Mouse (Mus musculus) small intestine, adult 2 months (tissue): Measurements from ENCODE around the gene Ccna2. TPM values are rescaled to one million over a fixed set of nuclear protein-coding genes. Genes with fewer than 3 reads are reported as not detected.
A peak's percentile ranks its signal among the peaks of the same experiment; 100 is the strongest.

Experiments used
- H3K27ac ChIP-seq: fragments of 200-500 bp; 2 replicates; pipeline ENCODE4 v1.5.1; 2012; ENCODE audit warnings: low read depth, low read length, control low read depth, inconsistent platforms; ENCODE audit not compliant: insufficient read depth
- H3K27me3 ChIP-seq: fragments of 200-500 bp; 2 replicates; pipeline ENCODE4 v1.6.1; 2012; ENCODE audit warnings: mild to moderate bottlenecking, moderate library complexity, low read length, inconsistent platforms; ENCODE audit not compliant: control insufficient read depth, insufficient read depth
- H3K36me3 ChIP-seq: fragments of 200-500 bp; 2 replicates; pipeline ENCODE4 v1.6.1; 2012; ENCODE audit warnings: mild to moderate bottlenecking, low read length, control low read depth, inconsistent platforms; ENCODE audit not compliant: control insufficient read depth, insufficient read depth
- H3K4me1 ChIP-seq: fragments of 200-500 bp; 2 replicates; pipeline ENCODE4 v1.6.1; 2012; ENCODE audit warnings: low read length, inconsistent platforms, mixed read lengths; ENCODE audit not compliant: control insufficient read depth, insufficient read depth, insufficient read length
- H3K4me3 ChIP-seq: fragments of 200-500 bp; 2 replicates; pipeline ENCODE4 v1.5.1; 2012; ENCODE audit warnings: low read depth, mild to moderate bottlenecking, control low read depth, inconsistent platforms, low read length, moderate library complexity
- CTCF ChIP-seq: fragments of 200-500 bp; IDR thresholded peaks from 2 replicates; pipeline ENCODE4 v1.5.1; 2012; ENCODE audit warnings: low read depth, mild to moderate bottlenecking, control low read depth, inconsistent platforms, low read length, moderate library complexity, mixed read lengths; ENCODE audit not compliant: insufficient replicate concordance, insufficient read length; ENCODE audit errors: extremely low read depth
- POLR2A ChIP-seq: fragments of 200-500 bp; IDR thresholded peaks from 2 replicates; pipeline ENCODE4 v1.6.1; 2012; ENCODE audit warnings: low read depth, mild to moderate bottlenecking, control low read depth, inconsistent platforms, low read length, moderate library complexity
- WGBS: fragments of 180-500 bp; shearing (Covaris S2); methylation state at CpG from one replicate; pipeline ENCODE4 v1.1.7; 2018; 5-methylcytosine and 5-hydroxymethylcytosine counted together
- polyA plus RNA-seq: library from polyadenylated mRNA; depleted of rRNA; stranded (reverse); fragments of >200 nt; gene quantifications from 2 replicates; pipeline ENCODE4 v1.2.3, GENCODE M21; 2012

The Ccna2 gene
- polyA plus RNA-seq, 1 experiment = 52.2 TPM

- Histone ChIP-seq H3K4me3 (no peak overlapping the region), H3K36me3 (no peaks in the 10 kb centered on the region), H3K27me3 (no peaks in the 10 kb centered on the region), H3K27ac (no peak overlapping the region), H3K4me1 (no peaks in the 10 kb centered on the region; the same call in 1 of the 2 replicates)
- TF ChIP-seq CTCF (no peak), POLR2A (no peak)
- 21% methylated on average over 3 of the region's 3 CpGs for WGBS
Measured at GRCm38 (mm10) chr3:36598811-36599210, 26.9 kb upstream of the Ccna2 start.

- WGBS = under 1% methylated on average over 46 of the region's 46 CpGs
- no peak for TF ChIP-seq CTCF
- no peak for TF ChIP-seq POLR2A
Measured at GRCm38 (mm10) chr3:36571361-36571826, 556 bp downstream of the Ccna2 start.

GRCm38 (mm10) chr3:36569836-36570235, 2.1 kb downstream of the Ccna2 start:
- Histone ChIP-seq H3K27ac (no peak overlapping the region), H3K36me3 (peaks cover 21% of the 10 kb centered on the region), H3K4me1 (no peaks in the 10 kb centered on the region), H3K4me3 (no peak overlapping the region), H3K27me3 (no peaks in the 10 kb centered on the region)
- 62% methylated on average over 5 of the region's 5 CpGs for WGBS
- no peak for TF ChIP-seq POLR2A
- no peak for TF ChIP-seq CTCF

More at GRCm38 (mm10) chr3:36571361-36571826, 556 bp downstream of the Ccna2 start:
- no peak overlapping the region for H3K27ac ChIP-seq
- H3K27me3 ChIP-seq = no peaks in the 10 kb centered on the region
- peaks cover 11% of the 10 kb centered on the region for H3K36me3 ChIP-seq
- peak overlapping the region; percentile 94 for H3K4me3 ChIP-seq
- no peaks in the 10 kb centered on the region for H3K4me1 ChIP-seq

GRCm38 (mm10) chr3:36563666-36564065, 8.3 kb downstream of the Ccna2 start:
- H3K4me1 ChIP-seq = no peaks in the 10 kb centered on the region
- no peak for TF ChIP-seq CTCF
- no peak for TF ChIP-seq POLR2A
- no peak overlapping the region for H3K27ac ChIP-seq
- WGBS = 86% methylated on average over 3 of the region's 3 CpGs
- no peaks in the 10 kb centered on the region for H3K27me3 ChIP-seq
- H3K4me3 ChIP-seq = no peak overlapping the region
- peaks cover 47% of the 10 kb centered on the region for H3K36me3 ChIP-seq

- Histone ChIP-seq H3K27ac (no peak overlapping the region), H3K4me3 (no peak overlapping the region), H3K4me1 (peaks cover 8% of the 10 kb centered on the region; the same call in 1 of the 2 replicates), H3K36me3 (peaks cover 55% of the 10 kb centered on the region), H3K27me3 (no peaks in the 10 kb centered on the region)
- 69% methylated on average over 4 of the region's 4 CpGs for WGBS
- TF ChIP-seq POLR2A (no peak), CTCF (no peak)
Measured at GRCm38 (mm10) chr3:36559606-36560005, 12.3 kb downstream of the Ccna2 start.

GRCm38 (mm10) chr3:36557601-36558000, 14.3 kb downstream of the Ccna2 start:
- TF ChIP-seq POLR2A (no peak), CTCF (no peak)
- Histone ChIP-seq H3K27ac (peak overlapping the region; percentile 61), H3K4me3 (no peak overlapping the region), H3K4me1 (peaks cover 8% of the 10 kb centered on the region; the same call in 1 of the 2 replicates), H3K27me3 (no peaks in the 10 kb centered on the region), H3K36me3 (peaks cover 46% of the 10 kb centered on the region)
- 95% methylated on average over 1 of the region's 1 CpGs for whole genome bisulfite sequencing

GRCm38 (mm10) chr3:36552406-36553047, 19.4 kb downstream of the Ccna2 start, which contains the start of gene Exosc9:
Gene Exosc9, plus strand, starts transcription at chr3:36552606.
- Histone ChIP-seq H3K27ac (no peak within 1 kb of the TSS), H3K4me1 (peaks cover 8% of the 10 kb centered on the region)
- TF ChIP-seq POLR2A (peak; percentile 39; the same call in 1 of the 2 replicates), CTCF (no peak)

More at GRCm38 (mm10) chr3:36552406-36553047, 19.4 kb downstream of the Ccna2 start, which contains the start of gene Exosc9:
- under 1% methylated on average over 39 of the region's 39 CpGs for WGBS
- Histone ChIP-seq H3K4me3 (peak within 1 kb of the TSS; percentile 96), H3K27me3 (no peaks in the 10 kb centered on the region), H3K36me3 (peaks cover 27% of the 10 kb centered on the region)
